Mouse (Mus musculus) forebrain, postnatal 0 days (tissue): Measurements from ENCODE around the gene H2al1e. TPM values are rescaled to one million over a fixed set of nuclear protein-coding genes. Genes with fewer than 3 reads are reported as not detected.
"Not testable (repeated sequence)": the region's sequence is repeated elsewhere in the genome, so short reads cannot be mapped to it uniquely, and the experiment has no call there.

Experiments used
- ATAC-seq: fragments of 200-750 bp; cut with Nextera tagmentation; 2 replicates; pipeline ENCODE4 v1.8.0; 2017; ENCODE audit warnings: mild to moderate bottlenecking, moderate library complexity
- DNase-seq: peaks from one replicate; pipeline ENCODE4 v3.0.0-alpha.2; 2015
- H3K27ac ChIP-seq: fragments of 300-500 bp; sonication (generic); 2 replicates; pipeline ENCODE4 v1.5.1; 2014; ENCODE audit warnings: low read depth, mild to moderate bottlenecking, antibody characterized with exemption, low read length, moderate library complexity, mixed read lengths
- H3K27me3 ChIP-seq: fragments of 300-500 bp; sonication (generic); 2 replicates; pipeline ENCODE4 v1.6.1; 2014; ENCODE audit warnings: mild to moderate bottlenecking, low read length, mixed read lengths; ENCODE audit not compliant: insufficient read depth
- H3K36me3 ChIP-seq: fragments of 300-500 bp; sonication (generic); 2 replicates; pipeline ENCODE4 v1.6.1; 2014; ENCODE audit warnings: mild to moderate bottlenecking, moderate library complexity; ENCODE audit not compliant: insufficient read depth
- H3K4me1 ChIP-seq: fragments of 300-500 bp; sonication (generic); 2 replicates; pipeline ENCODE4 v1.6.1; 2014; ENCODE audit warnings: antibody characterized with exemption; ENCODE audit not compliant: insufficient read depth
- H3K4me2 ChIP-seq: fragments of 300-500 bp; sonication (generic); 2 replicates; pipeline ENCODE4 v1.6.1; 2014; ENCODE audit warnings: low read depth, mild to moderate bottlenecking, moderate library complexity
- H3K4me3 ChIP-seq: fragments of 300-500 bp; sonication (generic); 2 replicates; pipeline ENCODE4 v1.5.1; 2014; ENCODE audit warnings: low read depth, low read length, mixed read lengths
- H3K9ac ChIP-seq: fragments of 300-500 bp; sonication (generic); 2 replicates; pipeline ENCODE4 v1.6.1; 2014; ENCODE audit warnings: mild to moderate bottlenecking
- H3K9me3 ChIP-seq: fragments of 300-500 bp; sonication (generic); 2 replicates; pipeline ENCODE4 v1.6.1; 2016; ENCODE audit warnings: low read length
- CTCF ChIP-seq: sonication (generic); IDR thresholded peaks from 2 replicates; pipeline ENCODE4 v1.5.1; 2016; ENCODE audit warnings: antibody characterized with exemption, control low read depth, low read depth
- WGBS: fragments of 180-500 bp; shearing (Covaris S2); extraction: QIAGEN DNeasy Blood & Tissue Kit; methylation state at CpG from one replicate; pipeline ENCODE4 v1.1.7; 2014; 5-methylcytosine and 5-hydroxymethylcytosine counted together
- polyA plus RNA-seq: library from polyadenylated mRNA; unstranded; fragments of >200 nt; fragmentation: Nextera tagmentation; extraction: Ambion mirVana; gene quantifications from 2 replicates; pipeline ENCODE4 v1.2.1, GENCODE M21; 2015
- total RNA-seq: library from RNA; depleted of rRNA; stranded (reverse); fragments of >200 nt; gene quantifications from 2 replicates; pipeline ENCODE4 v1.2.3, GENCODE M21; 2014; rRNA removed

Gene H2al1e
- total RNA-seq (not detected in 2 replicates), polyA plus RNA-seq (not detected in 2 replicates)

GRCm38 (mm10) chrX:11311634-11312033 is at the start of gene H2al1e:
Gene H2al1e, plus strand, starts transcription at chrX:11311934.
- not testable (repeated sequence) for ATAC-seq, H3K9me3 ChIP-seq, H3K4me1 ChIP-seq, DNase-seq, H3K9ac ChIP-seq, H3K27ac ChIP-seq, H3K27me3 ChIP-seq, H3K36me3 ChIP-seq, H3K4me2 ChIP-seq, H3K4me3 ChIP-seq
- WGBS = no CpG with 5 or more reads among the region's 3 CpGs

GRCm38 (mm10) chrX:11264918-11265317 is 46.8 kb upstream of the H2al1e start:
- no peak overlapping the region for H3K4me3 ChIP-seq
- H3K27ac ChIP-seq = no peak overlapping the region
- no peak for DNase-seq
- no peak overlapping the region for H3K4me2 ChIP-seq
- 85% methylated on average over 8 of the region's 8 CpGs for WGBS
- no peaks in the 10 kb centered on the region for H3K27me3 ChIP-seq
- no peak for TF ChIP-seq CTCF
- H3K9ac ChIP-seq = no peak overlapping the region
- no peak for ATAC-seq
- H3K4me1 ChIP-seq = no peaks in the 10 kb centered on the region
- H3K36me3 ChIP-seq = no peaks in the 10 kb centered on the region
- H3K9me3 ChIP-seq = no peaks in the 10 kb centered on the region

- Histone ChIP-seq H3K4me2 (no peak overlapping the region), H3K9ac (no peak overlapping the region), H3K36me3 (no peaks in the 10 kb centered on the region), H3K4me1 (no peaks in the 10 kb centered on the region), H3K27me3 (no peaks in the 10 kb centered on the region), H3K27ac (no peak overlapping the region), H3K4me3 (no peak overlapping the region), H3K9me3 (no peaks in the 10 kb centered on the region)
- no peak for TF ChIP-seq CTCF
- WGBS = 66% methylated on average over 7 of the region's 7 CpGs
- ATAC-seq (no peak), DNase-seq (no peak)
Measured at GRCm38 (mm10) chrX:11267791-11268190, 43.9 kb upstream of the H2al1e start.

GRCm38 (mm10) chrX:11269074-11269473 is 42.7 kb upstream of the H2al1e start:
- Histone ChIP-seq H3K4me3 (no peak overlapping the region), H3K27me3 (no peaks in the 10 kb centered on the region), H3K27ac (no peak overlapping the region), H3K4me2 (no peak overlapping the region), H3K9ac (no peak overlapping the region), H3K36me3 (no peaks in the 10 kb centered on the region), H3K9me3 (no peaks in the 10 kb centered on the region), H3K4me1 (no peaks in the 10 kb centered on the region)
- no peak for TF ChIP-seq CTCF
- DNase-seq (peak; percentile 50), ATAC-seq (peak; percentile 64)
- WGBS = 61% methylated on average over 3 of the region's 3 CpGs

GRCm38 (mm10) chrX:11273190-11273589 is 38.5 kb upstream of the H2al1e start:
- no peak for DNase-seq
- Histone ChIP-seq H3K36me3 (no peaks in the 10 kb centered on the region), H3K4me3 (no peak overlapping the region), H3K4me1 (no peaks in the 10 kb centered on the region), H3K4me2 (no peak overlapping the region), H3K27ac (no peak overlapping the region), H3K27me3 (no peaks in the 10 kb centered on the region), H3K9ac (no peak overlapping the region), H3K9me3 (no peaks in the 10 kb centered on the region)
- no peak for TF ChIP-seq CTCF
- no peak for ATAC-seq
- 83% methylated on average over 3 of the region's 3 CpGs for WGBS

- no peak for TF ChIP-seq CTCF
- ATAC-seq (no peak), DNase-seq (no peak)
- 64% methylated on average over 6 of the region's 6 CpGs for WGBS
- Histone ChIP-seq H3K36me3 (no peaks in the 10 kb centered on the region), H3K4me3 (no peak overlapping the region), H3K9ac (no peak overlapping the region), H3K4me1 (no peaks in the 10 kb centered on the region), H3K27ac (no peak overlapping the region), H3K9me3 (no peaks in the 10 kb centered on the region), H3K27me3 (no peaks in the 10 kb centered on the region), H3K4me2 (no peak overlapping the region)
Measured at GRCm38 (mm10) chrX:11277083-11277482, 34.7 kb upstream of the H2al1e start.

- DNase-seq = no peak
- Histone ChIP-seq H3K27ac (no peak overlapping the region), H3K9ac (no peak overlapping the region), H3K9me3 (no peaks in the 10 kb centered on the region), H3K4me1 (no peaks in the 10 kb centered on the region), H3K4me2 (no peak overlapping the region), H3K36me3 (no peaks in the 10 kb centered on the region), H3K4me3 (no peak overlapping the region), H3K27me3 (no peaks in the 10 kb centered on the region)
- WGBS = 66% methylated on average over 2 of the region's 2 CpGs
- no peak for TF ChIP-seq CTCF
- no peak for ATAC-seq
Measured at GRCm38 (mm10) chrX:11280741-11281140, 31.0 kb upstream of the H2al1e start.
